Mouse (Mus musculus) lung, embryonic 16.5 days (tissue): Measurements from ENCODE around the gene Cluh. TPM values are rescaled to one million over a fixed set of nuclear protein-coding genes. Genes with fewer than 3 reads are reported as not detected.

ENCODE experiments used
- ATAC-seq: fragments of 200-750 bp; cut with Nextera tagmentation; 2 replicates; pipeline ENCODE4 v1.8.0; 2017; ENCODE audit warnings: low read depth, mild to moderate bottlenecking, moderate library complexity
- H3K27ac ChIP-seq: fragments of 300-500 bp; sonication (generic); 2 replicates; pipeline ENCODE4 v1.5.1; 2014; ENCODE audit warnings: mild to moderate bottlenecking, control low read depth, low read length
- H3K27me3 ChIP-seq: fragments of 300-500 bp; sonication (generic); 2 replicates; pipeline ENCODE4 v1.6.1; 2014; ENCODE audit warnings: low read depth, low read length, mixed read lengths; ENCODE audit not compliant: control insufficient read depth, insufficient read depth
- H3K36me3 ChIP-seq: fragments of 300-500 bp; sonication (generic); 2 replicates; pipeline ENCODE4 v1.6.1; 2014; ENCODE audit warnings: low read length; ENCODE audit not compliant: control insufficient read depth, insufficient read depth
- H3K4me1 ChIP-seq: fragments of 300-500 bp; sonication (generic); replicated peaks from 2 replicates; pipeline ENCODE4 v1.6.1; 2014; ENCODE audit warnings: low read length, mixed read lengths; ENCODE audit not compliant: control insufficient read depth, insufficient read depth
- H3K4me2 ChIP-seq: fragments of 300-500 bp; sonication (generic); 2 replicates; pipeline ENCODE4 v1.6.1; 2014; ENCODE audit warnings: low read depth, low read length, control low read depth
- H3K4me3 ChIP-seq: fragments of 300-500 bp; sonication (generic); 2 replicates; pipeline ENCODE4 v1.5.1; 2014; ENCODE audit warnings: mild to moderate bottlenecking, low read length, control low read depth
- H3K9ac ChIP-seq: fragments of 300-500 bp; sonication (generic); 2 replicates; pipeline ENCODE4 v1.6.1; 2014; ENCODE audit warnings: low read length, control low read depth
- H3K9me3 ChIP-seq: fragments of 300-500 bp; sonication (generic); 2 replicates; pipeline ENCODE4 v1.6.1; 2016; ENCODE audit warnings: low read length; ENCODE audit not compliant: control insufficient read depth
- WGBS: fragments of 180-500 bp; shearing (Covaris S2); extraction: QIAGEN DNeasy Blood & Tissue Kit; methylation state at CpG from one replicate; pipeline ENCODE4 v1.1.7; 2014; 5-methylcytosine and 5-hydroxymethylcytosine counted together
- polyA plus RNA-seq: library from polyadenylated mRNA; unstranded; fragments of >200 nt; fragmentation: Nextera tagmentation; extraction: Ambion mirVana; gene quantifications from 2 replicates; pipeline ENCODE4 v1.2.1, GENCODE M21; 2015

The Cluh gene
- polyA plus RNA-seq, 1 experiment from 2014 or later: 18.9 TPM

GRCm38 (mm10) chr11:74660336-74660735 lies 11.0 kb downstream of the Cluh start:
- H3K4me3 ChIP-seq: no peak overlapping the region
- no peaks in the 10 kb centered on the region for H3K4me1 ChIP-seq
- H3K27me3 ChIP-seq: no peaks in the 10 kb centered on the region
- H3K4me2 ChIP-seq: no peak overlapping the region
- no peak for ATAC-seq
- H3K9me3 ChIP-seq: peaks cover 2% of the 10 kb centered on the region; the same call in 1 of the 2 replicates
- no peak overlapping the region for H3K9ac ChIP-seq
- peaks cover 55% of the 10 kb centered on the region for H3K36me3 ChIP-seq
- WGBS: 94% methylated on average over 13 of the region's 13 CpGs
- H3K27ac ChIP-seq: no peak overlapping the region

- H3K4me1 ChIP-seq: no peaks in the 10 kb centered on the region
- H3K27ac ChIP-seq: no peak overlapping the region
- no peak overlapping the region for H3K4me3 ChIP-seq
- peaks cover 2% of the 10 kb centered on the region; the same call in 1 of the 2 replicates for H3K9me3 ChIP-seq
- H3K9ac ChIP-seq: no peak overlapping the region
- 88% methylated on average over 19 of the region's 19 CpGs for WGBS
- H3K36me3 ChIP-seq: peaks cover 62% of the 10 kb centered on the region
- ATAC-seq: no peak
- no peak overlapping the region for H3K4me2 ChIP-seq
- no peaks in the 10 kb centered on the region for H3K27me3 ChIP-seq
Measured at GRCm38 (mm10) chr11:74661641-74662040, 12.3 kb downstream of the Cluh start.

- Histone ChIP-seq H3K4me1 (no peaks in the 10 kb centered on the region), H3K9me3 (peaks cover 2% of the 10 kb centered on the region; the same call in 1 of the 2 replicates), H3K4me3 (no peak overlapping the region), H3K36me3 (peaks cover 62% of the 10 kb centered on the region), H3K27me3 (no peaks in the 10 kb centered on the region), H3K27ac (no peak overlapping the region), H3K4me2 (no peak overlapping the region), H3K9ac (no peak overlapping the region)
- 84% methylated on average over 6 of the region's 6 CpGs for WGBS
- ATAC-seq: no peak
Measured at GRCm38 (mm10) chr11:74662221-74662620, 12.9 kb downstream of the Cluh start.

GRCm38 (mm10) chr11:74664279-74664678 lies 15.0 kb downstream of the Cluh start:
- 86% methylated on average over 3 of the region's 3 CpGs for WGBS
- no peak overlapping the region for H3K4me3 ChIP-seq

GRCm38 (mm10) chr11:74664906-74665305 lies 15.6 kb downstream of the Cluh start:
- Histone ChIP-seq H3K4me2 (no peak overlapping the region), H3K9me3 (no peaks in the 10 kb centered on the region), H3K36me3 (peaks cover 50% of the 10 kb centered on the region), H3K9ac (no peak overlapping the region), H3K27me3 (no peaks in the 10 kb centered on the region), H3K4me1 (no peaks in the 10 kb centered on the region), H3K4me3 (no peak overlapping the region), H3K27ac (no peak overlapping the region)
- 88% methylated on average over 8 of the region's 8 CpGs for WGBS
- no peak for ATAC-seq

More at GRCm38 (mm10) chr11:74664279-74664678, 15.0 kb downstream of the Cluh start:
- Histone ChIP-seq H3K9me3 (no peaks in the 10 kb centered on the region), H3K4me2 (no peak overlapping the region), H3K27ac (no peak overlapping the region), H3K36me3 (peaks cover 52% of the 10 kb centered on the region), H3K9ac (no peak overlapping the region), H3K27me3 (no peaks in the 10 kb centered on the region), H3K4me1 (no peaks in the 10 kb centered on the region)
- no peak for ATAC-seq

- no peak overlapping the region for H3K27ac ChIP-seq
- H3K9me3 ChIP-seq: no peaks in the 10 kb centered on the region
- no peak overlapping the region for H3K4me2 ChIP-seq
- no peak overlapping the region for H3K9ac ChIP-seq
- no peaks in the 10 kb centered on the region for H3K4me1 ChIP-seq
- H3K27me3 ChIP-seq: no peaks in the 10 kb centered on the region
- no peak for ATAC-seq
- peaks cover 42% of the 10 kb centered on the region for H3K36me3 ChIP-seq
- no peak overlapping the region for H3K4me3 ChIP-seq
- WGBS: 93% methylated on average over 17 of the region's 17 CpGs
Measured at GRCm38 (mm10) chr11:74665631-74666283, 16.5 kb downstream of the Cluh start.

- 89% methylated on average over 5 of the region's 5 CpGs for WGBS
- H3K4me1 ChIP-seq: no peaks in the 10 kb centered on the region
- H3K27ac ChIP-seq: no peak overlapping the region
- H3K27me3 ChIP-seq: no peaks in the 10 kb centered on the region
- peaks cover 42% of the 10 kb centered on the region for H3K36me3 ChIP-seq
- H3K4me2 ChIP-seq: no peak overlapping the region
- H3K9me3 ChIP-seq: no peaks in the 10 kb centered on the region
- H3K9ac ChIP-seq: no peak overlapping the region
- no peak overlapping the region for H3K4me3 ChIP-seq
- ATAC-seq: no peak
Measured at GRCm38 (mm10) chr11:74666284-74666652, 17.0 kb downstream of the Cluh start.

- H3K27ac ChIP-seq: no peak overlapping the region
- H3K27me3 ChIP-seq: no peaks in the 10 kb centered on the region
- H3K4me1 ChIP-seq: no peaks in the 10 kb centered on the region
- no peak overlapping the region for H3K4me2 ChIP-seq
- 93% methylated on average over 14 of the region's 14 CpGs for WGBS
- no peaks in the 10 kb centered on the region for H3K9me3 ChIP-seq
- H3K9ac ChIP-seq: no peak overlapping the region
- peaks cover 39% of the 10 kb centered on the region for H3K36me3 ChIP-seq
- no peak for ATAC-seq
- H3K4me3 ChIP-seq: no peak overlapping the region
Measured at GRCm38 (mm10) chr11:74666776-74667581, 17.7 kb downstream of the Cluh start.

GRCm38 (mm10) chr11:74667582-74668010 lies 18.3 kb downstream of the Cluh start:
- H3K27ac ChIP-seq: no peak overlapping the region
- peaks cover 34% of the 10 kb centered on the region for H3K36me3 ChIP-seq
- WGBS: 90% methylated on average over 13 of the region's 13 CpGs

More at GRCm38 (mm10) chr11:74667582-74668010, 18.3 kb downstream of the Cluh start:
- Histone ChIP-seq H3K4me2 (no peak overlapping the region), H3K9ac (no peak overlapping the region), H3K4me1 (no peaks in the 10 kb centered on the region), H3K27me3 (no peaks in the 10 kb centered on the region), H3K9me3 (no peaks in the 10 kb centered on the region), H3K4me3 (no peak overlapping the region)
- ATAC-seq: no peak
